Mouse (Mus musculus): ENCODE results near the gene Eqtn. TPM values are rescaled to one million over a fixed set of nuclear protein-coding genes. Genes with fewer than 3 reads are reported as not detected.

Eqtn gene
- polyA plus RNA-seq (2015; fragmentation: Nextera tagmentation; extraction: Ambion mirVana) = 0.15 TPM in 1 of 2 replicates, not detected in the other

DNA sequence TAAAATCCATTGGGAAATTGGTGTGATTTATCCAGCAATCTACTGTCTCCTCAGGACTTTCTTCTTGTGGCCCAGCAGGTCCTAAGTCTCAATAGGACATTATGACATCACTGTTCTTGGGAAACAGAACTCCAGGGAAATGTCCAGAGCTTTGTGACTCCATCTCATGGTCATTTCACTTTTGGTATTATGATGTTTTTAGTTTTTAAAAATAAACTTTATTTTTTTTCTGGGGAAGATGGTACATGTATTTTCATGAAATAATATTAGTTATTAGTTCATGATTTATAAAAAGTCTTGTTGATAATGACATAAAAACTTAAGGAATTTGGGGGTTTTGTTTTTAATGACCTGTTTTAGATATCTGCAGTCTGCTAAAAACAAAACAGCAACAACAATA lies at the start of gene Eqtn:
TSS of gene Eqtn (minus strand) at position 101 of the 400 bp plus-strand sequence.
- ATAC-seq (ENCODE audit: insufficient read depth, low FRiP score) = no peak
- H3K4me1 ChIP-seq (ENCODE audit: control insufficient read depth, insufficient read depth, low read length) = no peaks in the 10 kb centered on the region
- no peaks in the 10 kb centered on the region for H3K9me3 ChIP-seq (replicated peaks; ENCODE audit: control insufficient read depth, low read length)
- no peaks in the 10 kb centered on the region for H3K36me3 ChIP-seq (ENCODE audit: control insufficient read depth, insufficient read depth, low read length)
- H3K27me3 ChIP-seq (ENCODE audit: control insufficient read depth, insufficient read depth, low read length) = no peaks in the 10 kb centered on the region
- no peak within 1 kb of the TSS for H3K4me3 ChIP-seq (replicated peaks; ENCODE audit: low read length)
- no peak within 1 kb of the TSS for H3K4me2 ChIP-seq (ENCODE audit: low read depth, low read length)
- no peak within 1 kb of the TSS for H3K9ac ChIP-seq (ENCODE audit: low read length)
- H3K27ac ChIP-seq (ENCODE audit: low read length) = no peak within 1 kb of the TSS

DNA sequence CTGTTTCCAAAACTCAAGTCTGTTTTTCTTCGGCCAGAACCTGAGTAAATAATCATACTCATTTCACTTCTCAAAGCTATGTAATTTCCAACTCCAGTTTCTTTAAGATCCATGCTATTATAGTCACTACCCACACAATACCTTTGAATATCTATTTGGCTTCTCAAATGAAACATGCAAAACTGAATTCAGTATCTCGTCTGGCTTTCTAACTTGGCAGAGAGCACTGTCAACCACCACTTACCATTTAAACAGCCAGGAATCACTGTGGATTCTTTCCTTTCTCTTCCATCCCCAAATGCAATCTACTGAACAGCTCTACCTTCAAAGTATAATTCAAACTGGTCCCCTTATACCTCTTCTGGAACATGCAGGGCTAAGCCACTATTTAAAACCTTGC lies 44.7 kb upstream of the Eqtn start:
- Histone ChIP-seq H3K36me3 (ENCODE audit: control insufficient read depth, insufficient read depth, low read length) (peaks cover 8% of the 10 kb centered on the region), H3K9me3 (replicated peaks; ENCODE audit: control insufficient read depth, low read length) (no peaks in the 10 kb centered on the region), H3K27me3 (ENCODE audit: control insufficient read depth, insufficient read depth, low read length) (no peaks in the 10 kb centered on the region), H3K9ac (ENCODE audit: low read length) (no peak overlapping the region), H3K4me3 (replicated peaks; ENCODE audit: low read length) (no peak overlapping the region), H3K27ac (ENCODE audit: low read length) (no peak overlapping the region), H3K4me1 (ENCODE audit: control insufficient read depth, insufficient read depth, low read length) (peaks cover 11% of the 10 kb centered on the region), H3K4me2 (ENCODE audit: low read depth, low read length) (no peak overlapping the region)
- ATAC-seq (ENCODE audit: insufficient read depth, low FRiP score) = no peak
- 84% methylated on average over 2 of the region's 2 CpGs for WGBS

DNA sequence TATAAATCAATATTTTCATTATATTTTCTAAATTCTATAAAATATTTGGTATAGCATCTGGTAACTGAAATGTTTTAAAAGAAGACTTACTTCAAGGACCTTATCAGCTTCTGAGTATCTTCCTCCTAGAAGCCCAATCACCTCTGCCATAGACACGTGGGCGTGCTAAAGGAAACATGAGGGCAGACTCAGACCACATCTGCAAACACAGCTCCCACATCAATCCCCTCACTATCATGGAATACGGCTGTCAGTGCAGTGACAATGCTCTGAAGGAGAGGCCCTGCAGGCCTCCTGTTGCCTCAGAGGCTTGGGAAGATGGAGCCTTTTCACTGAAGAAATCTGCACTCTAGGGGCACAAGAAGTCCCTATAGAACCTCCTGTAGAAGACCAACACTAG lies 24.1 kb upstream of the Eqtn start:
- WGBS = 82% methylated on average over 3 of the region's 3 CpGs
- Histone ChIP-seq H3K27me3 (ENCODE audit: control insufficient read depth, insufficient read depth, low read length) (no peaks in the 10 kb centered on the region), H3K4me3 (replicated peaks; ENCODE audit: low read length) (no peak overlapping the region), H3K9ac (ENCODE audit: low read length) (no peak overlapping the region), H3K4me1 (ENCODE audit: control insufficient read depth, insufficient read depth, low read length) (no peaks in the 10 kb centered on the region), H3K27ac (ENCODE audit: low read length) (no peak overlapping the region), H3K36me3 (ENCODE audit: control insufficient read depth, insufficient read depth, low read length) (peaks cover 21% of the 10 kb centered on the region), H3K9me3 (replicated peaks; ENCODE audit: control insufficient read depth, low read length) (no peaks in the 10 kb centered on the region), H3K4me2 (ENCODE audit: low read depth, low read length) (no peak overlapping the region)
- ATAC-seq (ENCODE audit: insufficient read depth, low FRiP score) = no peak

- Histone ChIP-seq H3K27ac (ENCODE audit: low read length) (no peak overlapping the region), H3K4me2 (ENCODE audit: low read depth, low read length) (no peak overlapping the region), H3K9ac (ENCODE audit: low read length) (no peak overlapping the region), H3K36me3 (ENCODE audit: control insufficient read depth, insufficient read depth, low read length) (peaks cover 8% of the 10 kb centered on the region; the same call in 1 of the 2 replicates), H3K4me3 (replicated peaks; ENCODE audit: low read length) (no peak overlapping the region), H3K4me1 (ENCODE audit: control insufficient read depth, insufficient read depth, low read length) (no peaks in the 10 kb centered on the region), H3K27me3 (ENCODE audit: control insufficient read depth, insufficient read depth, low read length) (no peaks in the 10 kb centered on the region), H3K9me3 (replicated peaks; ENCODE audit: control insufficient read depth, low read length) (no peaks in the 10 kb centered on the region)
- WGBS = 71% methylated on average over 11 of the region's 11 CpGs
- ATAC-seq (ENCODE audit: insufficient read depth, low FRiP score) = no peak
Observed at GRCm38 (mm10) chr4:94941221-94941855, 12.7 kb upstream of the Eqtn start.

DNA sequence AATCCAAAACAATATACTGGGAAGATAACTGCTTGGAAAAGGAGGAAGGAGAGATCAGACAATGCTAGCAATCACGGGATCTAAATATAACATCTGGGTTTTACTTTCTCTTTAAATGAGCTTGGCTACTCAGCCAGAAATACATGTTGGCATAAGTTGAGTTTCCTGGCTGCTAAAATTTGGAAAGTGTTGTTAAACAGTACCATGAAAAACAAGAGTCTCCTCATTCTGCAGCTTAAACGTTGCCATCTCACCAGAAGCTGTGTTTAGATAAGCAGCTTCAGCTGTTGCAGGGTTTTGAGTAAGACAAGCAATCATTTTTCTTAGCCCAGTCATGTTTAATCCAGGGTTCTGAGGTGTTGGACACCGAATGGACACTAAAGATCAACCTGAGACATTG lies 26.9 kb downstream of the Eqtn start:
- H3K4me1 ChIP-seq (ENCODE audit: control insufficient read depth, insufficient read depth, low read length) = no peaks in the 10 kb centered on the region
- H3K4me3 ChIP-seq (replicated peaks; ENCODE audit: low read length) = no peak overlapping the region
- H3K9me3 ChIP-seq (replicated peaks; ENCODE audit: control insufficient read depth, low read length) = no peaks in the 10 kb centered on the region
- no peak overlapping the region for H3K27ac ChIP-seq (ENCODE audit: low read length)
- no peak overlapping the region for H3K9ac ChIP-seq (ENCODE audit: low read length)
- ATAC-seq (ENCODE audit: insufficient read depth, low FRiP score) = no peak
- H3K27me3 ChIP-seq (ENCODE audit: control insufficient read depth, insufficient read depth, low read length) = no peaks in the 10 kb centered on the region
- WGBS = 42% methylated on average over 3 of the region's 3 CpGs
- H3K4me2 ChIP-seq (ENCODE audit: low read depth, low read length) = no peak overlapping the region
- no peaks in the 10 kb centered on the region for H3K36me3 ChIP-seq (ENCODE audit: control insufficient read depth, insufficient read depth, low read length)

DNA sequence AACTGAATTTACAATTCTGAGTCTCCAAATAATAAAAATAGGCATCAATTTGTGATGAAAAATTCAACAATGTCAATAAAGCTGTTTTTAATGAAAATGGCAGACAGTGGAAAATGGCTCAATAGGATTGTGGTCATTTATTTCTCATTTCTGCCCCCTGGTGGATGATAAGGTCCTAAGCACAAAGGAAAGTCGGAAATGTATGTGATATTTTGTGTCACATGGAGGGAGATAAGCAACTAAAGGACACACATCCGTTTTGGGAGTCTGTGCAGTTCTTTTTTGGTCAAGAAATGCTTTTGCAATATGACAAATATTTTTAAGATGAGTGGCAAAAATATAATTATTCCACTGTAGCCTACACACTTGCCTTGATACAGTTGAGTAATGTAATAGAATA lies 27.9 kb downstream of the Eqtn start:
- Histone ChIP-seq H3K27me3 (ENCODE audit: control insufficient read depth, insufficient read depth, low read length) (no peaks in the 10 kb centered on the region), H3K4me1 (ENCODE audit: control insufficient read depth, insufficient read depth, low read length) (no peaks in the 10 kb centered on the region), H3K36me3 (ENCODE audit: control insufficient read depth, insufficient read depth, low read length) (no peaks in the 10 kb centered on the region), H3K9ac (ENCODE audit: low read length) (no peak overlapping the region), H3K27ac (ENCODE audit: low read length) (no peak overlapping the region), H3K4me2 (ENCODE audit: low read depth, low read length) (no peak overlapping the region), H3K4me3 (replicated peaks; ENCODE audit: low read length) (no peak overlapping the region), H3K9me3 (replicated peaks; ENCODE audit: control insufficient read depth, low read length) (no peaks in the 10 kb centered on the region)
- no peak for ATAC-seq (ENCODE audit: insufficient read depth, low FRiP score)
- WGBS = 13% methylated on average over 2 of the region's 2 CpGs

Other genes with a start within 250 kb of the Eqtn start
- gene Tek, start 189.6 kb downstream of the Eqtn start, polyA plus RNA-seq (2015; fragmentation: Nextera tagmentation; extraction: Ambion mirVana) = 15.2 and 15.9 TPM in 2 replicates
- 26.6 and 27.0 TPM in 2 replicates for gene Mysm1, start 50.3 kb upstream of the Eqtn start, polyA plus RNA-seq (2015; fragmentation: Nextera tagmentation; extraction: Ambion mirVana)
- 90.7 and 107 TPM in 2 replicates for gene Jun, start 123.4 kb upstream of the Eqtn start, polyA plus RNA-seq (2015; fragmentation: Nextera tagmentation; extraction: Ambion mirVana)